Mouse (Mus musculus): ENCODE measurements around the gene Vmn2r5.
"Not testable (repeated sequence)": the region's sequence is repeated elsewhere in the genome, so short reads cannot be mapped to it uniquely, and the experiment has no call there.

Gene Vmn2r5

GRCm38 (mm10) chr3:64509742-64510141, at the start of gene Vmn2r5:
Vmn2r5 (minus strand) TSS chr3:64509842.
- not testable (repeated sequence) for DNase-seq

GRCm38 (mm10) chr3:64523585-64523984, 13.9 kb upstream of the Vmn2r5 start:
- DNase-seq, result not testable (repeated sequence)
